Mouse (Mus musculus): ENCODE results near the gene Gpr4. TPM values are rescaled to one million over a fixed set of nuclear protein-coding genes. Genes with fewer than 3 reads are reported as not detected.

Gene Gpr4
- total and polyA plus RNA-seq, 2 experiments from 2014 or later = 2.2 to 5.9 TPM

DNA sequence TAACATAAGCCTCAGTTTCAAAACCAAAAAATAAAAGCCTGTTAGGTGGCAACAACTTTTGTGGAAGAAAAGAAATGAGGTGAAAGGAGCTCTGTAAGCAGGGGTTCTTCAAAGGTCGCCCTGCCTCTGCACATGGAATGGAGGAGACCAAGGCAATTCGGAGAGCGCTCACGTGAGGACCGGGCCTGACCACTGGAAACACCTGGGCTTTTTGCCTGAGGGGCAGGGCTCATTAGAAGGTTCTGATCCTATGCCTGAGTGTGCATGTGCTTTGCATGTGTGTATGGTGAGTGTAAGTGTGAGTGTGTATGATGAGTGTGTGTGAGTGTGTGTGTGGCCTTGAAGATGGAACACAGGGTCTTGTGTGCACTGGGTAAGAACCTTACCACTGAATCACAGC is 18.6 kb downstream of the Gpr4 start:
- no peak for ATAC-seq
- WGBS = 95% methylated on average over 5 of the region's 5 CpGs

DNA sequence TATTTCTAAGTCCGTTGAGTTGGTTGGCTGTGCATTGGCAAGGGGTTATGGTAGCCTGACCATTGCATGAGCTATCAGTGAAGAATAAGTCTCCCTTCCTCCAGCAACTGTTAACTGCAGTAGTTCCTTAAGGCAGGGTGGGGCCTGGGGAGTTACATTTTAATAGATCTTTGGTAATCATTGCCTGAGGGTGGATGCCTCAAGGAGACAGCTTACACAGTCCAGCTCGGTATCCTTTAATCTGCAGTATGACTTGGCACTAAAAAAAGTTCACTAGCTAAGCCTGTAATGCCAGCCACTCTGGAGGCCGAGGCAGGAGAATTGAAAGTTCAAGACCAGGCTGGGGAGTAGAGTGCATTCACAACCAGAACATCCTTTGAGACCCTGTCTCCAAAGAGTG is 19.5 kb downstream of the Gpr4 start:
- Histone ChIP-seq H3K9ac (no peak overlapping the region), H3K4me2 (ENCODE audit: low read depth) (no peak overlapping the region)

More for the DNA sequence above, 18.6 kb downstream of the Gpr4 start:
- Histone ChIP-seq H3K9me3 (ENCODE audit: low read length) (no peaks in the 10 kb centered on the region), H3K27me3 (ENCODE audit: insufficient read depth, low read length) (no peaks in the 10 kb centered on the region), H3K4me1 (ENCODE audit: insufficient read depth) (peaks cover 12% of the 10 kb centered on the region), H3K27ac (ENCODE audit: low read depth, low read length) (no peak overlapping the region), H3K9ac (no peak overlapping the region), H3K4me2 (ENCODE audit: low read depth) (no peak overlapping the region), H3K36me3 (ENCODE audit: insufficient read depth) (no peaks in the 10 kb centered on the region), H3K4me3 (ENCODE audit: low read depth, low read length) (no peak overlapping the region)
- no peak for TF ChIP-seq CTCF (IDR thresholded peaks at IDR 0.05; ENCODE audit: low read depth)
- DNase-seq = no peak

GRCm38 (mm10) chr7:19234652-19235051 is 22.3 kb downstream of the Gpr4 start:
- Histone ChIP-seq H3K4me3 (ENCODE audit: low read depth, low read length) (no peak overlapping the region), H3K9me3 (ENCODE audit: low read length) (no peaks in the 10 kb centered on the region), H3K9ac (no peak overlapping the region), H3K27ac (ENCODE audit: low read depth, low read length) (no peak overlapping the region), H3K4me2 (ENCODE audit: low read depth) (no peak overlapping the region), H3K4me1 (ENCODE audit: insufficient read depth) (peaks cover 2% of the 10 kb centered on the region; the same call in 1 of the 2 replicates), H3K36me3 (ENCODE audit: insufficient read depth) (no peaks in the 10 kb centered on the region), H3K27me3 (ENCODE audit: insufficient read depth, low read length) (no peaks in the 10 kb centered on the region)
- 84% methylated on average over 5 of the region's 5 CpGs for WGBS
- no peak for DNase-seq
- ATAC-seq = no peak
- no peak for TF ChIP-seq CTCF (IDR thresholded peaks at IDR 0.05; ENCODE audit: low read depth)

More for the DNA sequence above, 19.5 kb downstream of the Gpr4 start:
- Histone ChIP-seq H3K4me1 (ENCODE audit: insufficient read depth) (peaks cover 10% of the 10 kb centered on the region), H3K4me3 (ENCODE audit: low read depth, low read length) (no peak overlapping the region), H3K36me3 (ENCODE audit: insufficient read depth) (no peaks in the 10 kb centered on the region), H3K9me3 (ENCODE audit: low read length) (no peaks in the 10 kb centered on the region), H3K27me3 (ENCODE audit: insufficient read depth, low read length) (no peaks in the 10 kb centered on the region), H3K27ac (ENCODE audit: low read depth, low read length) (no peak overlapping the region)
- ATAC-seq (no peak), DNase-seq (no peak)
- 97% methylated on average over 3 of the region's 3 CpGs for WGBS
- no peak for TF ChIP-seq CTCF (IDR thresholded peaks at IDR 0.05; ENCODE audit: low read depth)

DNA sequence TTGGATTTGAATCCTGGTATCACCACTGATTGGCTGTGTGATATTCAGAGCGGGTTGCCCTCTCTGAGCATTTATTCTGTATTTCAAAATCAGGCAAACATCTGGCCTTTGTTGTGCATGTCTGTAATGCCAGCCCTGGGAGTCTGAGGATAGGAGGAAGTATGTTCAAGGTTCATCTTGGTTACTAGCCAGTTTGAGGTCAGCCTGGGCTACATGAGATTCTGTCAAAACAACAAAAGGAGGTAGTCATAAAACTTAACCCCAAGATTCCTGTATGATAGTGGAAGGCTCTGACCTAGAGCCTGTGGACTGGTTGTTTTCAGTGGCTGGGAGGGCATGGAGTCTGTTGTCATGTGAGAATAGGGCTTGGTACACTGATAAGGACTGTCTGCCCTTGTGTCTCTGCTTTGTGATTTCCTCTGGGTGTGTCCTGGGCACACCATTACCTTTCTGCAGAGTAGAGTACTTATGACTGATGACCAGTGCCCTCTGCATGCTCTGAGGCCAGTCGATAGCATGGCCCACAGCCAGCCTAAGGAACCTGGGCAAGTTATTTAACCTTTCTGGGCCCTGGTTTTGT is 22.8 kb downstream of the Gpr4 start:
- Histone ChIP-seq H3K27me3 (ENCODE audit: insufficient read depth, low read length) (no peaks in the 10 kb centered on the region), H3K4me2 (ENCODE audit: low read depth) (no peak overlapping the region), H3K36me3 (ENCODE audit: insufficient read depth) (no peaks in the 10 kb centered on the region), H3K9ac (no peak overlapping the region), H3K9me3 (ENCODE audit: low read length) (no peaks in the 10 kb centered on the region), H3K4me1 (ENCODE audit: insufficient read depth) (no peaks in the 10 kb centered on the region), H3K4me3 (ENCODE audit: low read depth, low read length) (no peak overlapping the region), H3K27ac (ENCODE audit: low read depth, low read length) (no peak overlapping the region)
- no peak for DNase-seq
- 91% methylated on average over 2 of the region's 2 CpGs for WGBS
- no peak for ATAC-seq
- no peak for TF ChIP-seq CTCF (IDR thresholded peaks at IDR 0.05; ENCODE audit: low read depth)

- no peak overlapping the region for H3K4me2 ChIP-seq (ENCODE audit: low read depth)
- H3K4me3 ChIP-seq (ENCODE audit: low read depth, low read length) = no peak overlapping the region
- 67% methylated on average over 2 of the region's 2 CpGs for WGBS
- no peak for TF ChIP-seq CTCF (IDR thresholded peaks at IDR 0.05; ENCODE audit: low read depth)
- no peak overlapping the region for H3K27ac ChIP-seq (ENCODE audit: low read depth, low read length)
- H3K27me3 ChIP-seq (ENCODE audit: insufficient read depth, low read length) = no peaks in the 10 kb centered on the region
- no peaks in the 10 kb centered on the region for H3K9me3 ChIP-seq (ENCODE audit: low read length)
- 0 out of 2 replicates have a peak overlapping the region, but pooled peaks have one; percentile 6 for H3K9ac ChIP-seq
- no peaks in the 10 kb centered on the region for H3K36me3 ChIP-seq (ENCODE audit: insufficient read depth)
- no peaks in the 10 kb centered on the region for H3K4me1 ChIP-seq (ENCODE audit: insufficient read depth)
- ATAC-seq (no peak), DNase-seq (no peak)
These were observed 24.1 kb downstream of the Gpr4 start for GRCm38 (mm10) chr7:19236411-19236810.

DNA sequence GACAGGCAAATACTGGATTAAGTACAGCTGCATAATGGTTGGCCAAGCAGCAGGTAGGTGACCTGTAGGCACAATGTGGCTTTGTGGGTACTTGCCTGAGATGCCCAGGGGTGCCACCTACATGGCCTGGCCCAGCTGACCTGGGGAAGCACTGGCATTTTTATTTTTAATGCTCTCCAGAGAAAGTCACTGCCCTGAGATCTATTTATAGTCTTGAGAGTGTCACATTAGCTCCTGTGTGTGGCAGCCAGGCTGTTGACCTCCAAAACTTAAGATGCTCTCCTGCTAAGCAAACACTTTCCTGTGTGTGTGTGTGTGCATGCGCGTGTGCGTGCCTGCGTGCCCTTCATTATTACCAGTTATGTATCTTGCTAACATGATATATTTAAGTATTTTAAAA is 26.0 kb downstream of the Gpr4 start:
- ATAC-seq = no peak
- Histone ChIP-seq H3K9me3 (ENCODE audit: low read length) (no peaks in the 10 kb centered on the region), H3K27ac (ENCODE audit: low read depth, low read length) (no peak overlapping the region), H3K9ac (no peak overlapping the region), H3K36me3 (ENCODE audit: insufficient read depth) (no peaks in the 10 kb centered on the region), H3K27me3 (ENCODE audit: insufficient read depth, low read length) (no peaks in the 10 kb centered on the region), H3K4me3 (ENCODE audit: low read depth, low read length) (no peak overlapping the region), H3K4me2 (ENCODE audit: low read depth) (no peak overlapping the region), H3K4me1 (ENCODE audit: insufficient read depth) (no peaks in the 10 kb centered on the region)
- no peak for TF ChIP-seq CTCF (IDR thresholded peaks at IDR 0.05; ENCODE audit: low read depth)
- 96% methylated on average over 4 of the region's 4 CpGs for WGBS
- DNase-seq = no peak

GRCm38 (mm10) chr7:19239423-19239822 is 27.1 kb downstream of the Gpr4 start:
- Histone ChIP-seq H3K9ac (no peak overlapping the region), H3K9me3 (ENCODE audit: low read length) (no peaks in the 10 kb centered on the region), H3K4me2 (ENCODE audit: low read depth) (no peak overlapping the region), H3K27me3 (ENCODE audit: insufficient read depth, low read length) (no peaks in the 10 kb centered on the region), H3K4me1 (ENCODE audit: insufficient read depth) (no peaks in the 10 kb centered on the region), H3K4me3 (ENCODE audit: low read depth, low read length) (no peak overlapping the region), H3K36me3 (ENCODE audit: insufficient read depth) (no peaks in the 10 kb centered on the region), H3K27ac (ENCODE audit: low read depth, low read length) (no peak overlapping the region)
- ATAC-seq (peak; percentile 98), DNase-seq (peak; percentile 93)
- 0% methylated on average over 1 of the region's 1 CpGs for WGBS
- TF ChIP-seq CTCF (IDR thresholded peaks at IDR 0.05; ENCODE audit: low read depth) = peak; percentile 96
